In genomic region chr3:152929788-152930281, GRCm38 (mm10) we compare ENCODE assay signal across 10 mouse cellular contexts. TPM values are rescaled to one million over a fixed set of nuclear protein-coding genes. Genes with fewer than 3 reads are reported as not detected.
DNase-seq lines count a peak whose midpoint lies in the region; ATAC-seq lines count a peak whose summit lies in the region.
"Had no signal": no experiment of that assay in that cellular context is flagged by ENCODE, and none has a peak within 500 bp of the region (broad histone marks: within the 10 kb centered on the region; RNA-seq: fewer than 3 reads in every experiment).

No protein-coding gene starts in this region.

- intact Hi-C loops in heart, postnatal 10 days (cut with DNase I) = no loop called here

- ATAC-seq in midbrain, embryonic 16.5 days = 0 out of 2 replicates have a peak, but pooled peaks have one; percentile 22
- ATAC-seq in midbrain, embryonic 11.5 days (ENCODE audit: low FRiP score) = no peak
- ATAC-seq in liver, embryonic 13.5 days (ENCODE audit: low read depth) = peak; percentile 75

- 84% methylated on average over 6 of the region's 7 CpGs for WGBS in midbrain, embryonic 16.5 days
- WGBS in midbrain, embryonic 11.5 days = 86% methylated on average over 7 of the region's 7 CpGs
- WGBS in liver, embryonic 13.5 days (ENCODE audit: insufficient replicate concordance) = 49% methylated on average over 7 of the region's 7 CpGs

- H3K27me3 ChIP-seq in midbrain, embryonic 16.5 days (ENCODE audit: control insufficient read depth, insufficient read depth, low read depth, low read length) = no peaks in the 10 kb centered on the region
- no peaks in the 10 kb centered on the region for H3K27me3 ChIP-seq in midbrain, embryonic 11.5 days (ENCODE audit: control insufficient read depth, insufficient read depth, low read length)
- no peaks in the 10 kb centered on the region for H3K27me3 ChIP-seq in liver, embryonic 13.5 days
- H3K27me3 ChIP-seq: lung, embryonic 15.5 days; neural tube, embryonic 13.5 days had no signal

- H3K36me3 ChIP-seq in midbrain, embryonic 16.5 days (ENCODE audit: control insufficient read depth, insufficient read depth, low read length) = no peaks in the 10 kb centered on the region
- no peaks in the 10 kb centered on the region for H3K36me3 ChIP-seq in midbrain, embryonic 11.5 days (ENCODE audit: control insufficient read depth, insufficient read depth, low read length)
- H3K36me3 ChIP-seq in liver, embryonic 13.5 days = no peaks in the 10 kb centered on the region
- H3K36me3 ChIP-seq: lung, embryonic 15.5 days; neural tube, embryonic 13.5 days had no signal

- no peak overlapping the region for H3K27ac ChIP-seq in midbrain, embryonic 16.5 days (ENCODE audit: low read length)
- H3K27ac ChIP-seq in midbrain, embryonic 11.5 days (ENCODE audit: low read depth, low read length) = no peak overlapping the region
- no peak overlapping the region for H3K27ac ChIP-seq in liver, embryonic 13.5 days
- H3K27ac ChIP-seq: lung, embryonic 15.5 days; neural tube, embryonic 13.5 days had no signal

- H3K4me2 ChIP-seq in midbrain, embryonic 16.5 days (ENCODE audit: low read length) = no peak overlapping the region
- H3K4me2 ChIP-seq in midbrain, embryonic 11.5 days = no peak overlapping the region
- H3K4me2 ChIP-seq in liver, embryonic 13.5 days = peak overlapping the region; percentile 32
- H3K4me2 ChIP-seq: lung, embryonic 15.5 days; neural tube, embryonic 13.5 days had no signal

- no peak overlapping the region for H3K9ac ChIP-seq in midbrain, embryonic 16.5 days (ENCODE audit: low read depth, low read length)
- H3K9ac ChIP-seq in midbrain, embryonic 11.5 days (ENCODE audit: low read length) = no peak overlapping the region
- no peak overlapping the region for H3K9ac ChIP-seq in liver, embryonic 13.5 days
- H3K9ac ChIP-seq: lung, embryonic 15.5 days; neural tube, embryonic 13.5 days had no signal

- H3K4me3 ChIP-seq in midbrain, embryonic 16.5 days (ENCODE audit: low read depth, low read length) = no peak overlapping the region
- no peak overlapping the region for H3K4me3 ChIP-seq in midbrain, embryonic 11.5 days (ENCODE audit: low read depth, low read length)
- 0 out of 2 replicates have a peak overlapping the region, but pooled peaks have one; percentile 4 for H3K4me3 ChIP-seq in liver, embryonic 13.5 days (replicated peaks)
- H3K4me3 ChIP-seq: lung, embryonic 15.5 days; neural tube, embryonic 13.5 days had no signal

- H3K4me1 ChIP-seq in midbrain, embryonic 16.5 days (ENCODE audit: control insufficient read depth, insufficient read depth, low read length) = peaks cover 10% of the 10 kb centered on the region
- no peaks in the 10 kb centered on the region for H3K4me1 ChIP-seq in midbrain, embryonic 11.5 days (ENCODE audit: control insufficient read depth, insufficient read depth, low read length)
- H3K4me1 ChIP-seq in liver, embryonic 13.5 days (replicated peaks) = peaks cover 39% of the 10 kb centered on the region

- DNase-seq in cerebellum, adult 11 months = peak; percentile 2
- no peak for DNase-seq in cerebellum, postnatal 25 days
- no peak for DNase-seq in midbrain, embryonic 11.5 days (ENCODE audit: low spot score, missing footprints)
- DNase-seq in liver, embryonic 13.5 days = no peak
- peak; percentile 80 for DNase-seq in thymus, postnatal 4 days
- no peak for DNase-seq in heart, postnatal 10 days
- DNase-seq in gastrocnemius, postnatal 10 days = no peak

- H3K9me3 ChIP-seq in midbrain, embryonic 16.5 days (replicated peaks; ENCODE audit: control insufficient read depth, low read length, poor library complexity, severe bottlenecking) = no peaks in the 10 kb centered on the region
- no peaks in the 10 kb centered on the region for H3K9me3 ChIP-seq in midbrain, embryonic 11.5 days (ENCODE audit: control insufficient read depth, low read length)
- H3K9me3 ChIP-seq in liver, embryonic 13.5 days (replicated peaks) = no peaks in the 10 kb centered on the region
- H3K9me3 ChIP-seq: lung, embryonic 15.5 days; neural tube, embryonic 13.5 days had no signal

RNA-seq across cellular contexts. Expression of gene St6galnac5, which starts 52.2 kb away (rescaled TPM):
- polyA plus RNA-seq in midbrain, embryonic 16.5 days (2015; fragmentation: Nextera tagmentation; extraction: Ambion mirVana) = 25.9 and 38.6 TPM in 2 replicates
- 2.2 and 2.3 TPM in 2 replicates for polyA plus RNA-seq in midbrain, embryonic 11.5 days (2014; fragmentation: Nextera tagmentation; extraction: Ambion mirVana)
- polyA plus RNA-seq in liver, embryonic 13.5 days (2015; fragmentation: Nextera tagmentation; extraction: Ambion mirVana) = 0.02 and 0.06 TPM in 2 replicates
- not detected for total RNA-seq in heart, postnatal 10 days (2021)
- under 1 TPM; 0.18 to 0.33 TPM for total RNA-seq in gastrocnemius, postnatal 10 days (2021)

Comparison
In these comparisons a context has a peak if more than half of its experiments do, and no peak if none do; other contexts are left out.
1. DNase-seq: peak in cerebellum, adult 11 months (single experiment) and thymus, postnatal 4 days (single experiment); none in cerebellum, postnatal 25 days (0 of 2), midbrain, embryonic 11.5 days (single experiment), liver, embryonic 13.5 days (single experiment), heart, postnatal 10 days (0 of 2) and gastrocnemius, postnatal 10 days (single experiment).